Mouse (Mus musculus) embryonic facial prominence, embryonic 14.5 days (tissue): ENCODE measurements around the gene Dzip1. TPM values are rescaled to one million over a fixed set of nuclear protein-coding genes. Genes with fewer than 3 reads are reported as not detected.
A peak's percentile ranks its signal among the peaks of the same experiment; 100 is the strongest.

Experiments
- ATAC-seq: fragments of 200-750 bp; cut with Nextera tagmentation; 2 replicates; pipeline ENCODE4 v1.8.0; 2017; ENCODE audit warnings: low read depth, moderate number of reproducible peaks, moderate TSS enrichment
- DNase-seq: peaks from one replicate; pipeline ENCODE4 v3.0.0-alpha.2; 2015; ENCODE audit warnings: low spot score
- H3K27ac ChIP-seq: fragments of 300-500 bp; sonication (generic); replicated peaks from 2 replicates; pipeline ENCODE4 v1.5.1; 2014; ENCODE audit warnings: low read depth, mild to moderate bottlenecking, low read length, moderate library complexity
- H3K27me3 ChIP-seq: fragments of 300-500 bp; sonication (generic); replicated peaks from 2 replicates; pipeline ENCODE4 v1.6.1; 2014; ENCODE audit warnings: low read length; ENCODE audit not compliant: control insufficient read depth, insufficient read depth
- H3K36me3 ChIP-seq: fragments of 300-500 bp; sonication (generic); 2 replicates; pipeline ENCODE4 v1.6.1; 2014; ENCODE audit warnings: low read length, mixed read lengths; ENCODE audit not compliant: control insufficient read depth, insufficient read depth
- H3K4me1 ChIP-seq: fragments of 300-500 bp; sonication (generic); 2 replicates; pipeline ENCODE4 v1.6.1; 2014; ENCODE audit warnings: antibody characterized with exemption, low read length; ENCODE audit not compliant: control insufficient read depth, insufficient read depth
- H3K4me2 ChIP-seq: fragments of 300-500 bp; sonication (generic); 2 replicates; pipeline ENCODE4 v1.6.1; 2014; ENCODE audit warnings: low read depth, mild to moderate bottlenecking, low read length, moderate library complexity, mixed read lengths
- H3K4me3 ChIP-seq: fragments of 300-500 bp; sonication (generic); 2 replicates; pipeline ENCODE4 v1.5.1; 2014; ENCODE audit warnings: low read depth, mild to moderate bottlenecking, low read length
- H3K9ac ChIP-seq: fragments of 300-500 bp; sonication (generic); 2 replicates; pipeline ENCODE4 v1.6.1; 2014; ENCODE audit warnings: low read depth, mild to moderate bottlenecking, low read length, moderate library complexity, mixed read lengths
- H3K9me3 ChIP-seq: fragments of 300-500 bp; sonication (generic); 2 replicates; pipeline ENCODE4 v1.6.1; 2016; ENCODE audit warnings: low read length; ENCODE audit not compliant: control insufficient read depth
- WGBS: fragments of 180-500 bp; shearing (Covaris S2); extraction: QIAGEN DNeasy Blood & Tissue Kit; methylation state at CpG from one replicate; pipeline ENCODE4 v1.1.7; 2014; 5-methylcytosine and 5-hydroxymethylcytosine counted together
- polyA plus RNA-seq: library from polyadenylated mRNA; unstranded; fragments of >200 nt; fragmentation: Nextera tagmentation; extraction: Ambion mirVana; gene quantifications from 2 replicates; pipeline ENCODE4 v1.2.1, GENCODE M21; 2014

Gene Dzip1
- polyA plus RNA-seq, result 20.0 and 23.3 TPM in 2 replicates

DNA sequence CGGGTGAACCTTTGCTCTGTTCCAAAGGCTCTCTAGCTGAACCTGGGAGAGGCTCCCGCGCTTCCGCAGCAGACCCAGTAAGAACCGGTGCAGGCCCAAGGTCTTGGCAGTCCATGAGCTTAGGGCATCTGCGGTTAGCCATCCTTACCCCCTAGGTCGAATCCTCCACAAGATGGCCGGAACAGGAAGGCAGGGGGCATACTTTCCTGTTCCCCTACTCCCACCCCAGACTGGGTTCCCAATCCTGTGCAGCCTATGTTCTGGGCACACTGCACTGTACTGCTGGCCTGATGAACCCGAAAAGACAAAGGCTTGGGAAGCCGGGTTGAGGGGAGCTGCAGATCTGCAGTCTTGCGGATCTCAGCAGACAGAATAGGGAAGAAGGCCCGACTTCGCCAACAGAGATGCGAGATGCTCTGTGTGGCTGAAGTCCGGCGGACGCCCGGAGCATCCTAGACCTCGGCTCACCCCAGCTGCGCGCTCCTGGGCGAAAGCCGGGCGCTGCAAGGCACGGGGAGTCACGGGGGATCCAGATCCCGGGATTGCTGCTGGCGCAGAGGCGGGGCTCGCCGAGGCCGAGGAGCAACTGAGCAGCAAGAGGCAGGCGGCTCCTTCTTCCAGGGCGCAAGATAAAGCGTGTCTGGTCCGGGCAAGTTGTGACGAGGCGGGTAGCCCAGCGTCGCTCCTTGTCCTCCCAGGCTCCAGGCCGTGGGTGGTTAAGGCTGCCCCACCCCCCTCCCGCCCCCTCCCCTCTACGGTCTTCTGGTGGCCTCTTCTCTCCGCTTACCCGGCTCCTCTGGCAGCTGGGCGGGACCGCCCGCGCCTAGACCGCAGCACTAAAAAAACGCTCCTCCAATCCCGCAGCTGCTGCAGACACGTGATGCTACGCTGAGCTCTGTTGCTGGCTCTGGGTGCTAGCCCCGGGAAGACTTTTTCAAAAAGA, at the start of gene Dzip1:
Gene Dzip1 (minus strand): TSS at position 788 of the 943 bp plus-strand sequence.
- peak; percentile 97 for ATAC-seq
- Histone ChIP-seq H3K9ac (peak within 1 kb of the TSS; percentile 86), H3K4me3 (peak within 1 kb of the TSS; percentile 73), H3K4me1 (peaks cover 36% of the 10 kb centered on the region), H3K27ac (peak within 1 kb of the TSS; percentile 93), H3K27me3 (no peaks in the 10 kb centered on the region), H3K9me3 (no peaks in the 10 kb centered on the region), H3K36me3 (peaks cover 10% of the 10 kb centered on the region; the same call in 1 of the 2 replicates), H3K4me2 (peak within 1 kb of the TSS; percentile 92)
- DNase-seq, result peak; percentile 95
- WGBS, result under 1% methylated on average over 40 of the region's 55 CpGs

DNA sequence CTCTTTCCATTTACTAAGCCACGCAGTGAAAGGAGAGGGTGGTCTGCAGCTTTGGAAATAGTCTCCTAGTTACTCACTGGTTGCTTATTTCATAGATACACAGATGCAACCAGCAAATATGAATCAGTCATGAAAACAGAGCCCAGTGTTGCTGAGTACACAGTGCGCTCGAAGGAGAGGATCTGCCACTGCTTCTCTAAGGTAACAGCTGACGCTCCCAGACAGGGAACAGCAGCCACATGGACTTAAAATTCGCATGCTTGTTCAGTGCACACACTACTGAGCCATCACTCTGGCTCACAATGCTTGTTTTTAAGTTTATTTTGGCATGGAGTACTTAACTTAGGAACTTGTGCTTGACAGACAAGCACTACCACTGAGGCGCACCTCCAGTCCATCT, 47.0 kb upstream of the Dzip1 start:
- ATAC-seq, result no peak
- 95% methylated on average over 6 of the region's 6 CpGs for WGBS

DNA sequence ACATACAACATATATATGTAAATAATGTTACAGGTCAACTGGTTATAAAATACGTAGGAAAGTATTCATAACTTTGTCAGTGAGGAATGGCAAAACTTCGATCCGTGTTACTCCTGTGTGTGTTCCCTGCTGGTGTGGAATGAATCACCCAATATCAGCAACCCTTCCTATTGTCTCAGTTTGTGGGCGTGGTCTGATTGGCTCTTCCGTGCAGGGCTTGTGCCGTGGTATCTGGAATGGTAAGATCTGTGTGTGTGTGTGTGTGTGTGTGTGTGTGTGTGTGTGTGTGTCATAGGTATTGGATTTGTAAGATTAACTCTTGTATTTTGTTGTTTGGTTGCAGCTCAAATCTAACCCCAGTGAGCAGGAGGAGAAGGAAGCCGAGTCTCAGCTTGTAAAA, 42.4 kb upstream of the Dzip1 start:
- DNase-seq (no peak), ATAC-seq (no peak)
- WGBS, result 91% methylated on average over 7 of the region's 7 CpGs
- Histone ChIP-seq H3K4me1 (no peaks in the 10 kb centered on the region), H3K27me3 (no peaks in the 10 kb centered on the region), H3K4me3 (no peak overlapping the region), H3K4me2 (no peak overlapping the region), H3K36me3 (peaks cover 40% of the 10 kb centered on the region), H3K27ac (no peak overlapping the region), H3K9me3 (no peaks in the 10 kb centered on the region), H3K9ac (no peak overlapping the region)

More for the DNA sequence above, 47.0 kb upstream of the Dzip1 start:
- H3K9me3 ChIP-seq, result no peaks in the 10 kb centered on the region
- H3K27me3 ChIP-seq, result no peaks in the 10 kb centered on the region
- DNase-seq, result no peak
- H3K4me3 ChIP-seq, result no peak overlapping the region
- H3K36me3 ChIP-seq, result peaks cover 80% of the 10 kb centered on the region
- H3K4me2 ChIP-seq, result no peak overlapping the region
- no peaks in the 10 kb centered on the region for H3K4me1 ChIP-seq
- no peak overlapping the region for H3K9ac ChIP-seq
- H3K27ac ChIP-seq, result no peak overlapping the region

- 97% methylated on average over 4 of the region's 4 CpGs for WGBS
- no peak for DNase-seq
- no peaks in the 10 kb centered on the region for H3K27me3 ChIP-seq
- no peak overlapping the region for H3K9ac ChIP-seq
- no peak for ATAC-seq
- H3K4me1 ChIP-seq, result no peaks in the 10 kb centered on the region
- no peak overlapping the region for H3K4me2 ChIP-seq
- H3K27ac ChIP-seq, result no peak overlapping the region
- H3K36me3 ChIP-seq, result peaks cover 42% of the 10 kb centered on the region
- no peaks in the 10 kb centered on the region for H3K9me3 ChIP-seq
- H3K4me3 ChIP-seq, result no peak overlapping the region
These were observed 40.2 kb upstream of the Dzip1 start for GRCm38 (mm10) chr14:118965356-118966000.

DNA sequence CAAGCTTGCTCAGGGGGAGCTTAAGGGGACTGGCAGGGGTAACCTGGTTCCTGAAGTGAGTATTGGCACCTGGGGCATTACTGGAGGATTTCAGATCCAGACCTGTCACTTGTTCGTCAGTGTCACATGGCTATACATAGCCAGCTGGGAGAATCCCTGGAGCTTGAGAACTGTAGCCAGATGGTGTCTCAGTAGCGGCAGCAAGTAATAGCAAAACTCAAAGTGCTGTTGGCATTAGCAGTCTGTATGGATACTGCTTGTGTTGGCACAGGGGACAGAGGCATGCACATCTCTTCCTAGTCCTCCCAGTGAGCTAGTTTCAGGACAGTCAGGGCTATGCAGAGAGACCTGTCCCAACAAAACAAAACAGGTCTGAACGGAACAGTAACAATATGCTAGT, 32.8 kb upstream of the Dzip1 start:
- no peak overlapping the region for H3K4me3 ChIP-seq
- H3K4me1 ChIP-seq, result no peaks in the 10 kb centered on the region
- ATAC-seq (no peak), DNase-seq (no peak)
- no peaks in the 10 kb centered on the region for H3K9me3 ChIP-seq
- no peaks in the 10 kb centered on the region for H3K27me3 ChIP-seq
- H3K27ac ChIP-seq, result no peak overlapping the region
- no peak overlapping the region for H3K4me2 ChIP-seq
- H3K9ac ChIP-seq, result no peak overlapping the region
- H3K36me3 ChIP-seq, result peaks cover 72% of the 10 kb centered on the region
- 87% methylated on average over 3 of the region's 3 CpGs for WGBS

DNA sequence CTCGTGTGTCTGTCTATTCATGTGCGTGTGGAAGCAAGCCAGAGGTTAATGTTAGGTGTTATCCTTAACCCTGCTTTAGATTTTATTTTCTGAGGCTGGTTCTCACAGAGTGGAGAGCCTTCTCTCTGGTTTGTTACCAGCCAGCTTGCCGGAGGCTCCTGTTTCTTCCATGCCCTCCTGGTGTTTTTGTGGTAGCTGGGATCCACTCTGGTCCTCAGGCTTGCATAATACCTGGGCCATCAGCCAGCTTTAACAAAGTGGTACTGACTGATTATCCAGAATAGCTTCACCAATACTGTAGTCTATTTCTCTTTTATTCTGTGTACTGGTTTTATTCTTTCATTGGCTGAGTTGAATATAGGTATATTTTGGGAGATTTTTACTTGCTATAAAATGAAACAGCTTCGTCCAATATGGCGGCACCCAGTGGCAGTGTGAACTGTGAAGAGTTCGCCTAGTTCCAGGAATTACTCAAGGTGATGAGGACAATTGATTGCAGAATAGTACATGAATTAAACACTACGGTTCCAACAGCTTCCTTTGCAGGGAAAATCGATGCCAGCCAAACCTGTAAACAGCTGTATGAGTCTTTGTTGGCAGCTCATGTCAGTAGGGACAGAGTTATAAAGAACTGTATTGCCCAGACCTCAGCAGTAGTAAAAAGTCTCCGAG, 26.8 kb upstream of the Dzip1 start:
- Histone ChIP-seq H3K4me3 (no peak overlapping the region), H3K36me3 (peaks cover 27% of the 10 kb centered on the region), H3K27ac (no peak overlapping the region), H3K9me3 (no peaks in the 10 kb centered on the region), H3K27me3 (no peaks in the 10 kb centered on the region), H3K4me2 (no peak overlapping the region), H3K4me1 (no peaks in the 10 kb centered on the region), H3K9ac (no peak overlapping the region)
- DNase-seq (no peak), ATAC-seq (no peak)
- WGBS, result 94% methylated on average over 9 of the region's 9 CpGs

- Histone ChIP-seq H3K9ac (no peak overlapping the region), H3K27ac (no peak overlapping the region), H3K4me2 (no peak overlapping the region), H3K4me1 (0 out of 2 replicates have a peak, but pooled peaks cover 3% of the 10 kb centered on the region), H3K4me3 (no peak overlapping the region), H3K36me3 (peaks cover 6% of the 10 kb centered on the region), H3K27me3 (no peaks in the 10 kb centered on the region), H3K9me3 (no peaks in the 10 kb centered on the region)
- ATAC-seq, result no peak
- 90% methylated on average over 1 of the region's 1 CpGs for WGBS
- no peak for DNase-seq
These were observed 23.6 kb upstream of the Dzip1 start for GRCm38 (mm10) chr14:118948841-118949240.

DNA sequence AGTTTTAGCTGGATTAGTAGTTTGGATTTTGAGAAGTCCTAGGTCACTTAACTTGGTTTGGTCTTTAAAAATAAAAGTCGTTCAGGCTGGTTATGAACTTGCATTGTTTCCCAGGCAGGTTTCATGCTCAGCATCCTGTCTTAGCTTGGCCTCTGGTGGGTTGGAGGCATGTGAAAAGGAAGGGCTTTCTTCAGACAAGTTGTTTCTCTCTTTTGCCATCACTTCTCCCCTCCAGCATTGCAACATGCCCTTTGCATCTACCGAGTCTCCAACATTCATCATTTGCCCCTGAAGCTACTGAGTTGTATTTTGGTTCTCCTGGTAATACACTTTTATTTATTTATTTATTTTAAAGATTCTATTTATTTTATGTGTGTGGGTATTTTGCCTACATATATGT, 19.4 kb upstream of the Dzip1 start:
- Histone ChIP-seq H3K27ac (no peak overlapping the region), H3K4me3 (no peak overlapping the region), H3K9ac (no peak overlapping the region), H3K4me2 (no peak overlapping the region), H3K4me1 (peaks cover 6% of the 10 kb centered on the region), H3K36me3 (no peaks in the 10 kb centered on the region), H3K9me3 (no peaks in the 10 kb centered on the region), H3K27me3 (no peaks in the 10 kb centered on the region)
- 74% methylated on average over 2 of the region's 2 CpGs for WGBS
- no peak for ATAC-seq
- no peak for DNase-seq
